Mouse (Mus musculus): ENCODE results near the gene Slc16a3. TPM values are rescaled to one million over a fixed set of nuclear protein-coding genes. Genes with fewer than 3 reads are reported as not detected.

The Slc16a3 gene
- polyA plus RNA-seq, 1 experiment from 2014 or later: 289 TPM

DNA sequence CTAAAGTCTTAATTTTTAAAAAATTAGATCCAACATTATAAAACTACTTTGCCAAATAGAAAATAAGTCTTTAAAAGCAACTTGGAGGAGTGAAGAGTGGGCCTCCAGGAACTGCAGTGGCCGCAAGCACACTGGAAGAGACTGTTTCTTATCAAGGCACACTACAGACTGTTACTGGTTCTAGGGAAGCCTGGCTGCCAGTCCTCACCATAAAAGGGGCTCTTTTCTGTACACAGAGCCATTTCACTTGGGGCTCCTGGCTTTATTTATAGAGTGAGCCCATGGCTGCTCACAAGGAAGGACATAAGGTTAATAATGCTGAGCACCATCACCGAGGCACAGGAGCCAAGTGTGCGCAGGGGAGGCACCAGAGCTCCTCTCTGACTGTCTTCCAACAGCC, 25.8 kb upstream of the Slc16a3 start:
- Histone ChIP-seq H3K9me3 (replicated peaks) (no peaks in the 10 kb centered on the region), H3K27me3 (replicated peaks) (no peaks in the 10 kb centered on the region), H3K4me3 (no peak overlapping the region), H3K36me3 (peaks cover 50% of the 10 kb centered on the region), H3K27ac (ENCODE audit: poor library complexity, severe bottlenecking) (peak overlapping the region; percentile 77), H3K4me1 (replicated peaks) (no peaks in the 10 kb centered on the region; the same call in 1 of the 2 replicates), H3K9ac (no peak overlapping the region), H3K4me2 (no peak overlapping the region)
- ATAC-seq (ENCODE audit: insufficient number of reproducible peaks, low FRiP score): peak; percentile 64
- 51% methylated on average over 3 of the region's 3 CpGs for WGBS

DNA sequence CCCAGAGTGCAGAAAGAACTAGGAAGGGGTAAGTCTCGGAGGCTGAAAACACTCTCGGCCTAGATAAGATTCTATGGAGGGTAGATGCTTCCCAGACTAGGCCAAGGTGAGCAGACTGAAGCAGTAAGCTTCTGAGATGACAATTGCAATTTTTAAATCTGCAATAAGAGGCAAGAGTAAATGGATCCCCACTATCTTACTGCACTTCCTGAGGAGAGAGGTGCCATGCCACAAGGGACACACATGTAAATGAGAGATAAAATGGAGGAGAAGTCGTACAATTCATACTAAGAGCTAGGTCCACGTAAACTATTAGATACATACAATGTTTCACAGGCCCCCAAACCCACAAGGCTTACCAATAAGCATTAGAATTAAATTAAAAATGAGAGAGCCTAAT, 19.8 kb upstream of the Slc16a3 start:
- Histone ChIP-seq H3K9me3 (replicated peaks) (no peaks in the 10 kb centered on the region), H3K4me1 (replicated peaks) (peaks cover 9% of the 10 kb centered on the region), H3K27me3 (replicated peaks) (no peaks in the 10 kb centered on the region), H3K36me3 (peaks cover 27% of the 10 kb centered on the region), H3K4me2 (no peak overlapping the region), H3K9ac (no peak overlapping the region), H3K4me3 (no peak overlapping the region), H3K27ac (ENCODE audit: poor library complexity, severe bottlenecking) (no peak overlapping the region)
- WGBS: 70% methylated on average over 4 of the region's 4 CpGs
- ATAC-seq (ENCODE audit: insufficient number of reproducible peaks, low FRiP score): no peak

DNA sequence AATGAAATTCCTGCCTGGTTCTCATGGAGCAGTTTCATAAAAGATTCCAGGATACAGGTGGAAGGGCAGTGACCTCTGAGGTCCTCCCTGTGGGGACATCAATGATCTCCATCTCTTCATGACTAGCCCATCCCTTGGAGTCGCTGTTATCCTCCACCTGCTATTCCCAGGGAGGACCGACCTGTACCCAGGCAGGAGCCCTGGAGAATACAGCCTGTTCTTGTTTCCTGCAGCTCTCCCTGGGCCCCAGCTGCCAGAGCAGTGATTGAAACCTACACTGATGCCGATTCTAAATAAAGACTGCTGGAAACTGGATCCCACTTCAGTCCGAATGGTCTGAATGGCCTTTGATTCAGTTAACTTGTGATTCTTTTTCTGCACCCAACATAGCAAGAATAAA, 16.8 kb upstream of the Slc16a3 start:
- H3K27me3 ChIP-seq (replicated peaks): no peaks in the 10 kb centered on the region
- H3K27ac ChIP-seq (ENCODE audit: poor library complexity, severe bottlenecking): no peak overlapping the region
- H3K36me3 ChIP-seq: peaks cover 15% of the 10 kb centered on the region
- H3K9me3 ChIP-seq (replicated peaks): no peaks in the 10 kb centered on the region
- WGBS: 82% methylated on average over 4 of the region's 4 CpGs
- H3K9ac ChIP-seq: no peak overlapping the region
- ATAC-seq (ENCODE audit: insufficient number of reproducible peaks, low FRiP score): no peak
- peaks cover 9% of the 10 kb centered on the region for H3K4me1 ChIP-seq (replicated peaks)
- H3K4me3 ChIP-seq: no peak overlapping the region
- H3K4me2 ChIP-seq: no peak overlapping the region

DNA sequence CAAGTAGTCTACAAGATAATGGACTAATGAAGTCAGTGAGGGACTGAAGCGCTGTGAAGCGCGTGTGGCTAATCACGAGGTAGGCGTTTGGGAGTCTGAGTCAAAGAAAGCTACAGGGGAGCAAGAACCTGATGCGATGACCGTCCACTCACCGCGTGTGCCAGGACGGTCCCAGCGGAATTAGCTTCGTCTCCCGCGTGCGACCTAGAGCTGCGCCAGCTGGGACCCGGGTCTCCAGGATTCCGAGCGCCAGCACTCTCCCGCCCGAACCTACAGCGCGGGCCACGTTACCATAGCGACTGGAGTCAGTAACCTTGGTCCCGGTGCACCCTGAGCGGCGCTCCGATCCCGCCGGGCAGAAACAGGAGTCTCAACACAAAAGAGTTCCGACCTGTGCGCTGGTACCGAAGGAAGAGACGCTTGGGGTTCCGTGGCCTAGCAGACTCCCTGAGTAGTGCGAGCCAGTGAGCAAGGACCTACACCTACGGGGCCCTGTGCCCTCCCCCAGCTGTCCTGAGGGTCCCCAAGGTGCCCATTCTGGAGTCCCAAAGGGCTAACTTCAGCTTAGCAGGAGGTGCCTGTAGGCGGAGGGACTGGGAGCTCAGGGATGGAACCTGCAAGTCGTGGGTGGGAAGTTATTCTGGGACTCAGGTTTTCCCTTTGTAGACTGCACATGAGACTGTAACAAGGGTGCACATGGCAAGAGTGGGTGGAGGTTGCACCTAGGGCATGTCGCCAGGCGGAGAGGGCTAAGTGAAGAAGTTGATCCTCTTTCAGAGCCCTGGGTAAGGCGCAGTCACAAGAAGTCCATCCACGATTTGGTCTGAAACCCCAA, 15.5 kb upstream of the Slc16a3 start, which contains the start of gene Ccdc57:
Gene Ccdc57, minus strand, starts transcription at position 309 of the 835 bp plus-strand sequence.
- ATAC-seq (ENCODE audit: insufficient number of reproducible peaks, low FRiP score): peak; percentile 85
- 9% methylated on average over 44 of the region's 44 CpGs for WGBS
- Histone ChIP-seq H3K36me3 (peaks cover 7% of the 10 kb centered on the region), H3K4me2 (peak within 1 kb of the TSS; percentile 83), H3K27ac (ENCODE audit: poor library complexity, severe bottlenecking) (no peak within 1 kb of the TSS), H3K27me3 (replicated peaks) (no peaks in the 10 kb centered on the region), H3K4me3 (peak within 1 kb of the TSS; percentile 73), H3K9ac (peak within 1 kb of the TSS; percentile 75), H3K9me3 (replicated peaks) (no peaks in the 10 kb centered on the region), H3K4me1 (replicated peaks) (peaks cover 9% of the 10 kb centered on the region)

DNA sequence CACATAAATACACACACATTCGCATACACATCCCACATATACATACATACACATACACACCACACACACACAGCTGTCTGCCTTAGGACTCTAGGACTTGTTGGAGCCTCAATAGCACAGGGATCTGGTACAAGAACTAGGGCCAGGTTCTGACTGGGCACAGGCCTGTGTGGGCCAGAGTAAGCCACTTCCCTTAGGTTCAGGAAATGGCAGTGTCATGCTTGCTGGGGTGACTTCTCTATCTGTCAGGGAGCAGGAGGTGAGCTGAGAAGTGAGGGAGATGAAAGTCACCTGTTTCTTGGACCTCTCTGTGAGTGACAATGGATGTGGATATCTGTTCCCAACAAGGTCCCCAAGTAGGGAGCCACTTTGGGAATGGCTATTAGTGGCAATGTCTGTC, 10.3 kb upstream of the Slc16a3 start:
- peak; percentile 80 for ATAC-seq (ENCODE audit: insufficient number of reproducible peaks, low FRiP score)
- Histone ChIP-seq H3K4me1 (replicated peaks) (peaks cover 4% of the 10 kb centered on the region; the same call in 1 of the 2 replicates), H3K9me3 (replicated peaks) (no peaks in the 10 kb centered on the region), H3K9ac (no peak overlapping the region), H3K27me3 (replicated peaks) (no peaks in the 10 kb centered on the region), H3K4me2 (no peak overlapping the region), H3K36me3 (no peaks in the 10 kb centered on the region), H3K27ac (ENCODE audit: poor library complexity, severe bottlenecking) (no peak overlapping the region; the same call in 1 of the 2 replicates), H3K4me3 (no peak overlapping the region)
- WGBS: 94% methylated on average over 1 of the region's 1 CpGs

DNA sequence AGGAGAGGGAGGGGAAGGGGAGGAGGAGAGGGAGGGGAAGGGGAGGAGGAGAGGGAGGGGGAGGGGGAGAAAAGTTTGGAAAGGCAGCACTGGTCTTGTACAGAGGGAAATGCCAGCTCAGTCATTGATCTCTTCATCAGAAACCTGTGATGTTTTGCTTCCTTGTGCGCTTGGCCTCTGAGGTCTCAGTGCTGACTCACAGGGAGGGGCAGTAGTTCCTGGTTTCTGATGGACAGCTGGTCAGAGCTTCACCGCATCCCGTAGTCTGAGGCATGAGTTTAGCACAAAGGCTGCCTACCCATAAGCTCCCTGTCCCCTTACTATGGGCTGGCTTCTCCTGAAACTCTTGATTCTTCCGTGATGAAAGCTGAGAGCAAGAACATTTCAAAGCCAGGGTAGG, 9.5 kb upstream of the Slc16a3 start:
- WGBS: 21% methylated on average over 4 of the region's 4 CpGs
- H3K36me3 ChIP-seq: no peaks in the 10 kb centered on the region

DNA sequence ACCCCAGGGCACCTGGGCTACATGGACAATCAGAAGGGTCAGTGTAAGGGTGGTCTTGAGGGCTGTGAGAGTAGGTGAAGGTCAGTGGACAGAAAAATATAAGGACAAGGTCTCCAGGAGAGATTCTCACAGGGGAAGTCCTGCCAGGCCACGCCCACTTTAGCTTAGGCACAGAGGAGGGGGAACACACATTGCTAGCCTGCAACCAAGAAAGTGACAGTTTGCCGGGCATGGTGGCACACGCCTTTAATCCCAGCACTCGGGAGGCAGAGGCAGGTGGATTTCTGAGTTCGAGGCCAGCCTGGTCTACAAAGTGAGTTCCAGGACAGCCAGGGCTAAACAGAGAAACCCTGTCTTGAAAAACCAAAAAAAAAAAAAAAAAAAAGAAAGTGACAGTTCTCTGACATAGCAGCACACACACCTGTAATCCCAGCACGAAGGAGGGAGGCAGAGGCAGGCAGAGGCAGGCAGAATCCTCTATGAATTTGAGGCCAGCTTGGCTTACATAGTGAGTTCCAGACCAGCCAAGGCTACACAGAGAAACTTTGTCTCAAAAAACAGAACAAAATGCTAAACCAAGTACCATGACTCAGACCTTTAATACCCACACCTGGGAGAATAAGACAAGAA, 8.5 kb upstream of the Slc16a3 start:
- H3K4me3 ChIP-seq: no peak overlapping the region
- H3K9me3 ChIP-seq (replicated peaks): no peaks in the 10 kb centered on the region
- ATAC-seq (ENCODE audit: insufficient number of reproducible peaks, low FRiP score): no peak
- H3K27ac ChIP-seq (ENCODE audit: poor library complexity, severe bottlenecking): no peak overlapping the region
- H3K27me3 ChIP-seq (replicated peaks): 0 out of 2 replicates have a peak, but pooled peaks cover 4% of the 10 kb centered on the region
- WGBS: 36% methylated on average over 6 of the region's 6 CpGs
- H3K4me2 ChIP-seq: no peak overlapping the region
- H3K36me3 ChIP-seq: no peaks in the 10 kb centered on the region
- H3K4me1 ChIP-seq (replicated peaks): no peaks in the 10 kb centered on the region
- H3K9ac ChIP-seq: no peak overlapping the region

More for the DNA sequence above, 9.5 kb upstream of the Slc16a3 start:
- Histone ChIP-seq H3K4me3 (no peak overlapping the region), H3K27me3 (replicated peaks) (0 out of 2 replicates have a peak, but pooled peaks cover under 1% of the 10 kb centered on the region), H3K9ac (no peak overlapping the region), H3K4me2 (no peak overlapping the region), H3K27ac (ENCODE audit: poor library complexity, severe bottlenecking) (no peak overlapping the region), H3K4me1 (replicated peaks) (no peaks in the 10 kb centered on the region), H3K9me3 (replicated peaks) (no peaks in the 10 kb centered on the region)
- peak; percentile 88 for ATAC-seq (ENCODE audit: insufficient number of reproducible peaks, low FRiP score)

DNA sequence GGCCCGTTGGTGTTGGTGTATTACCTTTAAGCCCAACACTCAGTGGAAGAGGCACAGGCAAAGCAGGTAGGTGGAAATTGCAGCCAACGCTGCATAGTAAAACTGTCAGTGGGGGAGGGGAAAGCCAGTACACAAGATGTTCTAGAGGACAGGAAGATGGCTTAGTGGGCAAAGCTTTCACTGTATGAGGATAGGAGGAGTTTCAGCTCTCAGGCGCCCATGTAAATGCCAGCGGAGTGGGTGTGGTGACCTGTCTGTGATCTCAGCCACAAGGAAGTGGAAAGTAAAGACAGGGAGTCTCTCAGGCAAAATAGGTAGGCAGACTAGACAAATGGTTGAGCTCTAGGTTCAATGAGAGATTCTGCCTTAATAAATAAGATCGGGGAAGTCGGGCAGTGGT, 7.3 kb upstream of the Slc16a3 start:
- 84% methylated on average over 6 of the region's 6 CpGs for WGBS
- H3K27ac ChIP-seq (ENCODE audit: poor library complexity, severe bottlenecking): no peak overlapping the region
- H3K4me3 ChIP-seq: no peak overlapping the region
- ATAC-seq (ENCODE audit: insufficient number of reproducible peaks, low FRiP score): no peak
- H3K4me2 ChIP-seq: no peak overlapping the region
- H3K9ac ChIP-seq: no peak overlapping the region
- H3K4me1 ChIP-seq (replicated peaks): no peaks in the 10 kb centered on the region
- 0 out of 2 replicates have a peak, but pooled peaks cover 12% of the 10 kb centered on the region for H3K27me3 ChIP-seq (replicated peaks)
- no peaks in the 10 kb centered on the region for H3K9me3 ChIP-seq (replicated peaks)
- H3K36me3 ChIP-seq: no peaks in the 10 kb centered on the region

DNA sequence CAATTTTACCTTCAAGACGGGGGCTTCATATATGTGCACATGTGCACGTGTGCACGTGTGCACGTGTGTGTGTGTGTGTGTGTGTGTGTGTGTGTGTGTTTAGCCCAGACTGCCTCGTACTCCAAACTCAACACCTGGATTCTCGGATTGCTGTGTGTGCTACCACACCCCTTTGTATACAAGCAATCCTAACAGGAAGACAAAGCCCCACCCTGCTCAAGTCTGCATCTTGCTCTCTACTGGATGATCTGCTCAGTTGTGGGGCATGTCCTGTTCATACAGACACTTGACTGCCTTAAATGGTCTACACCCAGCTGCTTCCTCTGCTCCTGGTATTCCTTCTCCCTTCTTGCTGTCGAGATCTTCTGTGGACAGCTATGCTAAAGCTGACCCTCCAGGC, 3.0 kb upstream of the Slc16a3 start:
- 74% methylated on average over 7 of the region's 7 CpGs for WGBS
- Histone ChIP-seq H3K36me3 (no peaks in the 10 kb centered on the region), H3K27me3 (replicated peaks) (0 out of 2 replicates have a peak, but pooled peaks cover 12% of the 10 kb centered on the region), H3K4me3 (no peak overlapping the region), H3K9ac (no peak overlapping the region), H3K9me3 (replicated peaks) (no peaks in the 10 kb centered on the region), H3K27ac (ENCODE audit: poor library complexity, severe bottlenecking) (no peak overlapping the region), H3K4me1 (replicated peaks) (peaks cover 19% of the 10 kb centered on the region; the same call in 1 of the 2 replicates), H3K4me2 (no peak overlapping the region)
- no peak for ATAC-seq (ENCODE audit: insufficient number of reproducible peaks, low FRiP score)

DNA sequence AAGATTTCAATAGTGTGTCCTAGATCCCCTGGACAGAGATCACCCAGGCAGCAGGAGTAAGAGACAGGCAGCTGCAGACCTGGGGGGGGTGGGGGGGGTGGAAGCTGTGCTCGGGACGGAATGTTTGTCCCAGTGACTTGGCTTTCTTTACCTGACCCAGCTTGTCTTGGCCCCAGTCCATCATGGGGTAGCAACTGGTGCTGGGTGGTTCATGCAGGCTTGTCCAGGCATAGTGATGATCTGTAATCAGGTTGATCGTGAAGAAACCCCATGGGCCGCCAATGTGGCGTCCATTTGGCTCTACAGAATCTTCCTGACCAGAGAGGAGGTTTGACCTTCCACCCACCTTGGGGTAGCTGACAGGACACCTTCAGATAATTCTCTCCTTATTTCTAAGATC, 2.4 kb upstream of the Slc16a3 start:
- no peak overlapping the region for H3K27ac ChIP-seq (ENCODE audit: poor library complexity, severe bottlenecking)
- no peak for ATAC-seq (ENCODE audit: insufficient number of reproducible peaks, low FRiP score)
- no peaks in the 10 kb centered on the region for H3K36me3 ChIP-seq
- H3K9me3 ChIP-seq (replicated peaks): no peaks in the 10 kb centered on the region
- 92% methylated on average over 5 of the region's 5 CpGs for WGBS
- no peak overlapping the region for H3K4me2 ChIP-seq
- H3K9ac ChIP-seq: no peak overlapping the region
- H3K27me3 ChIP-seq (replicated peaks): 0 out of 2 replicates have a peak, but pooled peaks cover 12% of the 10 kb centered on the region
- H3K4me1 ChIP-seq (replicated peaks): peaks cover 25% of the 10 kb centered on the region; the same call in 1 of the 2 replicates
- H3K4me3 ChIP-seq: no peak overlapping the region

Data from heart, embryonic 12.5 days (tissue).